Mouse (Mus musculus): ENCODE measurements around the gene Pts. TPM values are rescaled to one million over a fixed set of nuclear protein-coding genes. Genes with fewer than 3 reads are reported as not detected.
A peak's percentile ranks its signal among the peaks of the same experiment; 100 is the strongest.

Pts gene
- total and polyA plus RNA-seq, 3 experiments = 35.4 to 89.4 (median 37.9) TPM

DNA sequence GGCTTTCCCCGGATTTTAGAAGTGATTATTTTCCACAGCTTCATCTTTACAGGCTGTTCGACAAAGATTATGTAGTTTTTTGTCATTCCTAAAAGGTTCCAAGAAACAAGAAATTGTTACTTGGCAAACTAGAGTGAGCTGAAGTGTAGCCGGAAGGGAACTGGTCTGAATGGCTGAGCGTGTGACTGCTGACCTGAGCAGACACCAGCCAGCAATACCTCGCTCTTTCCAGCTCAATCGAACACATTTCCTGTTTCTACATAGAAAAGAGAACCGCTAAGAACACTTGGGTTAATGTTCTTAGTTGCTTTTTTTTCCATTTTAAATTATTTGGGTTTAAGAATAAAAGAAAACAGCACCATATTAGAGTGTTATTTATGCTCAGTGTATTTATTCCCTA, 11.6 kb upstream of the Pts start:
- TF ChIP-seq ZMIZ1 (IDR thresholded peaks at IDR 0.05; ENCODE audit: low read depth, low read length) = no peak
- TF ChIP-seq CHD1 (IDR thresholded peaks at IDR 0.05; ENCODE audit: low read depth, low read length) = no peak
- no peak for TF ChIP-seq SMC3 (IDR thresholded peaks at IDR 0.05; ENCODE audit: low read depth, low read length)
- TF ChIP-seq E2F4 (IDR thresholded peaks at IDR 0.05; ENCODE audit: insufficient replicate concordance, low read depth, low read length) = no peak
- no peak for TF ChIP-seq MYC (IDR thresholded peaks at IDR 0.05; ENCODE audit: low read depth, low read length)
- TF ChIP-seq CHD2 (IDR thresholded peaks at IDR 0.05; ENCODE audit: low read length) = no peak
- TF ChIP-seq NRF1 (IDR thresholded peaks at IDR 0.05; ENCODE audit: low read depth, low read length) = no peak
- Histone ChIP-seq H3K4me1 (ENCODE audit: control insufficient read depth in 1 of 2, insufficient read depth in 2 of 2) (peaks cover 11 to 25% of the 10 kb centered on the region in 2 experiments), H3K4me2 (ENCODE audit: insufficient read depth, low read depth, poor library complexity, severe bottlenecking) (no peak overlapping the region), H3K27me3 (replicated peaks) (peaks cover 4% of the 10 kb centered on the region), H3K4me3 (replicated peaks in 1 of 3; ENCODE audit: low read depth in 2 of 3, low read length in 2 of 3, poor library complexity in 1 of 3) (no peak overlapping the region), H3K79me2 (replicated peaks; ENCODE audit: control insufficient read depth, extremely low read depth, insufficient read depth, poor library complexity, severe bottlenecking) (no peaks in the 10 kb centered on the region), H3K27ac (ENCODE audit: insufficient read depth, low read depth) (no peak overlapping the region), H3K36me3 (replicated peaks in 1 of 2; ENCODE audit: control insufficient read depth in 1 of 2, insufficient read depth in 1 of 2, low read length in 1 of 2) (no peaks in the 10 kb centered on the region), H3K9me3 (replicated peaks; ENCODE audit: low read length) (no peaks in the 10 kb centered on the region), H3K9ac (ENCODE audit: insufficient read depth, low read depth) (no peak overlapping the region)
- DNase-seq (ENCODE audit: extremely low read depth) = no peak
- in situ Hi-C loops (cut with MboI; ENCODE audit: low pct_ligation_motif_present, low pct_unique_long_range_greater_than_20kb, low sequenced_read_pairs) (loop anchor here (25.0 kb wide), 1 partner anchor 1003 kb away; no protein-coding TSS in a partner anchor), dilution Hi-C loops (cut with MboI; ENCODE audit: extremely low pct_ligation_motif_present, extremely low pct_unique_long_range_greater_than_20kb, low sequenced_read_pairs) (no loop called here)

DNA sequence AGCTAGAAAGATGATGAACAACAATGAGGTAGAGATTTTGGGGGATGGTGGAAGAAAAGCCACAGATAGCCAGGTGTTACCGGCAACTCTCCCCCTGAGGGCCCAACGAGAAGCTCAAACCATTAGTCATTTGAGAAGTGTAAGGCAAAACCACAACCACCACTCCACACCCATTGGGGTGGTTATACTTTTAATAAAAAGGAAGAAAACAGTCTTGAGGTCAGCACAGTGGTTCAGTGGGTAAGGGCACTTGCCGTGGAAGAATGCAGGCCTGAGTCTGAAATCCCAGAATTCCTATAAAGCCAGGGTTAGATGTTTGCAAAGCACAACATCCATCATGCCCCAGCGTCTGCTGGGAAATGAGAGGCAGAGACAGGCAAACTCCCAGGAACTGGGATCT, 8.8 kb upstream of the Pts start:
- no peak overlapping the region for H3K9ac ChIP-seq (ENCODE audit: insufficient read depth, low read depth)
- peaks cover 14 to 32% of the 10 kb centered on the region in 2 experiments for H3K4me1 ChIP-seq (ENCODE audit: control insufficient read depth in 1 of 2, insufficient read depth in 2 of 2)
- no peak overlapping the region for H3K4me3 ChIP-seq (replicated peaks in 1 of 3; ENCODE audit: low read depth in 2 of 3, low read length in 2 of 3, poor library complexity in 1 of 3)
- TF ChIP-seq ETS1 (conservative IDR thresholded peaks at IDR 0.05; ENCODE audit: low read depth, low read length) = peak; percentile 73
- 0 out of 2 replicates have a peak, but pooled peaks have one; percentile 31 for TF ChIP-seq HCFC1 (IDR thresholded peaks at IDR 0.05; ENCODE audit: low read depth, low read length)
- peak; percentile 88 for TF ChIP-seq MAFK (IDR thresholded peaks at IDR 0.05; ENCODE audit: insufficient replicate concordance, low read length)
- no peak; the same call in 1 of the 2 replicates for TF ChIP-seq RAD21 (IDR thresholded peaks at IDR 0.05; ENCODE audit: low read depth, low read length)
- peak; percentile 95 for TF ChIP-seq JUND (conservative IDR thresholded peaks at IDR 0.05; ENCODE audit: low read depth, low read length)
- TF ChIP-seq TCF12 (IDR thresholded peaks at IDR 0.05; ENCODE audit: low read depth, low read length) = peak; percentile 95
- TF ChIP-seq NELFE (IDR thresholded peaks at IDR 0.05; ENCODE audit: low read depth, low read length) = no peak
- no peak for TF ChIP-seq MAZ (IDR thresholded peaks at IDR 0.05; ENCODE audit: low read depth, low read length)
- peak; percentile 78 for TF ChIP-seq CHD2 (IDR thresholded peaks at IDR 0.05; ENCODE audit: low read length)
- TF ChIP-seq RCOR1 (conservative IDR thresholded peaks at IDR 0.05; ENCODE audit: low read depth, low read length) = peak; percentile 92
- TF ChIP-seq JUN (IDR thresholded peaks at IDR 0.05; ENCODE audit: insufficient read depth, low read depth, low read length) = peak; percentile 79
- TF ChIP-seq EP300 (IDR thresholded peaks at IDR 0.05; ENCODE audit: low read length) = peak; percentile 94
- 0 out of 2 replicates have a peak, but pooled peaks have one; percentile 30 for TF ChIP-seq SIN3A (IDR thresholded peaks at IDR 0.05; ENCODE audit: low read length)
- no peak for TF ChIP-seq GABPA (IDR thresholded peaks at IDR 0.05; ENCODE audit: insufficient replicate concordance, low read depth, low read length)
- TF ChIP-seq ZMIZ1 (IDR thresholded peaks at IDR 0.05; ENCODE audit: low read depth, low read length) = no peak
- peak; percentile 97 for TF ChIP-seq IRF4 (IDR thresholded peaks at IDR 0.05; ENCODE audit: low read depth, low read length)
- peak; percentile 13; the same call in 1 of the 2 replicates for TF ChIP-seq MYC (IDR thresholded peaks at IDR 0.05; ENCODE audit: low read depth, low read length)
- peak; percentile 79 for TF ChIP-seq MEF2A (IDR thresholded peaks at IDR 0.05; ENCODE audit: borderline replicate concordance, low read depth, low read length)
- TF ChIP-seq BHLHE40 (IDR thresholded peaks at IDR 0.05; ENCODE audit: low read depth, low read length) = peak; percentile 80
- no peak overlapping the region for H3K4me2 ChIP-seq (ENCODE audit: insufficient read depth, low read depth, poor library complexity, severe bottlenecking)
- H3K79me2 ChIP-seq (replicated peaks; ENCODE audit: control insufficient read depth, extremely low read depth, insufficient read depth, poor library complexity, severe bottlenecking) = no peaks in the 10 kb centered on the region
- dilution Hi-C loops (cut with MboI; ENCODE audit: extremely low pct_ligation_motif_present, extremely low pct_unique_long_range_greater_than_20kb, low sequenced_read_pairs) (no loop called here), in situ Hi-C loops (cut with MboI; ENCODE audit: low pct_ligation_motif_present, low pct_unique_long_range_greater_than_20kb, low sequenced_read_pairs) (loop anchor here (5.0 to 25.0 kb wide), 2 partner anchors 50 to 1000 kb away; no protein-coding TSS in a partner anchor)
- H3K27ac ChIP-seq (ENCODE audit: insufficient read depth, low read depth) = no peak overlapping the region
- H3K9me3 ChIP-seq (replicated peaks; ENCODE audit: low read length) = no peaks in the 10 kb centered on the region
- H3K27me3 ChIP-seq (replicated peaks) = peaks cover 4% of the 10 kb centered on the region
- peak; percentile 79 for DNase-seq (ENCODE audit: extremely low read depth)
- no peaks in the 10 kb centered on the region for H3K36me3 ChIP-seq (replicated peaks in 1 of 2; ENCODE audit: control insufficient read depth in 1 of 2, insufficient read depth in 1 of 2, low read length in 1 of 2)

All from CH12.LX (cell line).